Mouse (Mus musculus) CD4-positive, CD25-positive, alpha-beta regulatory T cell (primary cell): ENCODE data around the gene Vmn1r78. TPM values are rescaled to one million over a fixed set of nuclear protein-coding genes. Genes with fewer than 3 reads are reported as not detected.

Source experiments
- polyA plus RNA-seq: library from polyadenylated mRNA; unstranded; fragments of 100-300 nt; shearing (Covaris generic); gene quantifications from one replicate; pipeline ENCODE4 v1.2.1, GENCODE M21; 2017

The Vmn1r78 gene
- 0.07 TPM for polyA plus RNA-seq

GRCm38 (mm10) chr7:12149957-12150356 is at the start of gene Vmn1r78:
Vmn1r78 (plus strand) TSS chr7:12150257.

GRCm38 (mm10) chr7:12170979-12171378 is 20.9 kb downstream of the Vmn1r78 start, which contains the start of gene Vmn1r79:
Vmn1r79 (plus strand) TSS chr7:12171279.

GRCm38 (mm10) chr7:12188986-12189385 is 38.9 kb downstream of the Vmn1r78 start, which contains the start of gene Vmn1r80:
Vmn1r80 (plus strand) TSS chr7:12189286.

Other genes with a start within 250 kb of the Vmn1r78 start
- gene Vmn1r76, start 212.0 kb upstream of the Vmn1r78 start, polyA plus RNA-seq, result 0.06 TPM
- gene Vmn1r77, start 113.5 kb upstream of the Vmn1r78 start, polyA plus RNA-seq, result not detected
- not detected for gene Vmn1r79, start 21.0 kb downstream of the Vmn1r78 start, polyA plus RNA-seq
- 0.04 TPM for gene Vmn1r80, start 39.0 kb downstream of the Vmn1r78 start, polyA plus RNA-seq
- gene Vmn1r81, start 118.0 kb downstream of the Vmn1r78 start, polyA plus RNA-seq, result 0.07 TPM
- not detected for gene Vmn1r82, start 150.2 kb downstream of the Vmn1r78 start, polyA plus RNA-seq
- gene Vmn1r83, start 179.2 kb downstream of the Vmn1r78 start, polyA plus RNA-seq, result not detected
- gene Vmn1r84, start 219.0 kb downstream of the Vmn1r78 start, polyA plus RNA-seq, result 0.05 TPM